Mouse (Mus musculus) myocyte (in vitro differentiated cells): Measurements from ENCODE around the gene Sult4a1. TPM values are rescaled to one million over a fixed set of nuclear protein-coding genes. Genes with fewer than 3 reads are reported as not detected.

ENCODE experiments used
- H3K27me3 ChIP-seq: one replicate; pipeline ENCODE4 v1.6.1; 2011; ENCODE audit not compliant: control insufficient read depth, insufficient read depth, insufficient read length
- H3K36me3 ChIP-seq: one replicate; pipeline ENCODE4 v1.6.1; 2011; ENCODE audit not compliant: control insufficient read depth, insufficient read depth
- H3K4me2 ChIP-seq: one replicate; pipeline ENCODE4 v1.6.1; 2011; ENCODE audit warnings: low read depth, control low read depth
- H3K4me3 ChIP-seq: one replicate; pipeline ENCODE4 v1.5.1; 2011; ENCODE audit warnings: mild to moderate bottlenecking, control low read depth, moderate library complexity
- H3K79me2 ChIP-seq: one replicate; pipeline ENCODE4 v1.6.1; 2011; ENCODE audit not compliant: control insufficient read depth, insufficient read depth
- H3ac ChIP-seq: one replicate; pipeline ENCODE4 v1.6.1; 2011; ENCODE audit not compliant: control insufficient read depth, insufficient read length
- CEBPB ChIP-seq: IDR thresholded peaks from 2 replicates; pipeline ENCODE4 v1.6.1; 2011; ENCODE audit warnings: mild to moderate bottlenecking, moderate library complexity; ENCODE audit not compliant: poor library complexity, insufficient read depth, severe bottlenecking
- E2F4 ChIP-seq: IDR thresholded peaks from one replicate; pipeline ENCODE4 v1.6.1; 2011; ENCODE audit warnings: mild to moderate bottlenecking, control low read depth, moderate library complexity; ENCODE audit not compliant: insufficient read depth
- MAX ChIP-seq: IDR thresholded peaks from one replicate; pipeline ENCODE4 v1.6.1; 2011; ENCODE audit warnings: low read depth, mild to moderate bottlenecking, control low read depth
- MYOD1 ChIP-seq, 3 experiments: IDR thresholded peaks; one replicate each; pipeline ENCODE4 v1.6.1; 2011; ENCODE audit warnings: control low read depth in 2 of 3, low read depth in 2 of 3, mild to moderate bottlenecking in 2 of 3, moderate library complexity in 1 of 3; ENCODE audit not compliant: insufficient read length in 2 of 3, control insufficient read depth in 1 of 3
- MYOG ChIP-seq, 3 experiments: IDR thresholded peaks; one replicate each; pipeline ENCODE4 v1.6.1; 2011; ENCODE audit warnings: control low read depth in 2 of 3, low read depth in 2 of 3, mild to moderate bottlenecking in 2 of 3; ENCODE audit not compliant: insufficient read length in 2 of 3, control insufficient read depth in 1 of 3, insufficient read depth in 1 of 3
- POLR2A ChIP-seq: IDR thresholded peaks from one replicate; pipeline ENCODE4 v1.6.1; 2011; ENCODE audit warnings: low read depth, mild to moderate bottlenecking, control low read depth, moderate library complexity; ENCODE audit not compliant: insufficient read length
- POLR2AphosphoS2 ChIP-seq: IDR thresholded peaks from one replicate; pipeline ENCODE4 v1.6.1; 2011; ENCODE audit warnings: low read depth, control low read depth; ENCODE audit not compliant: insufficient read length
- REST ChIP-seq: IDR thresholded peaks from one replicate; pipeline ENCODE4 v1.6.1; 2011; ENCODE audit warnings: mild to moderate bottlenecking, control low read depth, moderate library complexity; ENCODE audit not compliant: insufficient read depth, insufficient read length
- SRF ChIP-seq: IDR thresholded peaks from one replicate; pipeline ENCODE4 v1.6.1; 2011; ENCODE audit warnings: low read depth; ENCODE audit not compliant: control insufficient read depth, insufficient read length
- TCF12 ChIP-seq: IDR thresholded peaks from one replicate; pipeline ENCODE4 v1.6.1; 2011; ENCODE audit warnings: mild to moderate bottlenecking, control low read depth; ENCODE audit not compliant: poor library complexity, insufficient read depth, severe bottlenecking
- TCF3 ChIP-seq: IDR thresholded peaks from one replicate; pipeline ENCODE4 v1.6.1; 2011; ENCODE audit warnings: low read depth, control low read depth; ENCODE audit not compliant: insufficient read length
- USF1 ChIP-seq: IDR thresholded peaks from one replicate; pipeline ENCODE4 v1.6.1; 2011; ENCODE audit warnings: low read depth, mild to moderate bottlenecking, control low read depth, moderate library complexity
- polyA plus RNA-seq: library from polyadenylated mRNA; unstranded; fragments of >200 nt; fragmentation: generic; extraction: Trizol; gene quantifications from one replicate; pipeline ENCODE4 v1.2.1, GENCODE M21; 2012; ENCODE audit warnings: missing spikeins

The Sult4a1 gene
- polyA plus RNA-seq, 1 experiment, result not detected

DNA sequence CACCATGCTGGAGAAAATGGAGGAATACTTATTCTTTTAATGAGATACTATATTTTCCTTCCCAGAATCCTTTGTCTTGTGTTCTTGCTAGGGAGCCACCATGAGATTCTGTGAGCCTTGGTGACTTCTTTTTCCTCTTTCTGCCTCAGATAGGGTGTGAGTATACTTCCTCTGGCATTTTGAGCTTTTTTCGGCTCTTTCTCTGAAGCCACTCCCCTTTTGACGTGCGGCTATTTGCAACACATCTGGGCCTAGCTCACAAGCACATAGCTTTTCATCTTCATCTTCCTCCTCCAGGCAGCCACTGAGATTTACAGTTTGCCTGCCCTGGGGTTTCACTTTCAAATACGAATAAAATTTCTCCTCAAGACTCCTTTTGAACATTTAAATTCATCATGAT lies 20.9 kb upstream of the Sult4a1 start:
- TF ChIP-seq TCF12 (no peak), E2F4 (no peak)
- H3K79me2 ChIP-seq, result no peaks in the 10 kb centered on the region
- H3K27me3 ChIP-seq, result peaks cover 61% of the 10 kb centered on the region

DNA sequence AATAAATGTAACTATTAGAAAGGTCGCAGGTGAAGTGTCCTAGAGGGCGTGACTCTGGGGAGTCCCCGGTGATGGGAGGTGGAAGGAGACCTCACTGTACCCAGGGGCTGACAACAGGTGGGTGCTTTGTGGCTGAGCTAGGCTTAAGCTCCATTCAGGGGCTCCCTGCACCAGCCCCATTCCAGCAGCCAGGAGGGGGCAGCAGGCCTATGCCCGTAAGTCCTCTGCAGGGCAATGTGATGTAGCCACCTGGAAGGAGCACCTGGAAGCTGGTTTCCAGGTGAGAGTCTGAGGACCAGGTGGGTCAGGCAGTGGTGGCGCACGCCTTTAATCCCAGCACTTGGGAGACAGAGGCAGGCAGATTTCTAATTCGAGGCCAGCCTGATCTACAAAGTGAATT lies 18.5 kb upstream of the Sult4a1 start:
- no peaks in the 10 kb centered on the region for H3K79me2 ChIP-seq
- peaks cover 76% of the 10 kb centered on the region for H3K27me3 ChIP-seq
- no peak overlapping the region for H3ac ChIP-seq
- no peaks in the 10 kb centered on the region for H3K36me3 ChIP-seq
- H3K4me3 ChIP-seq, result no peak overlapping the region
- TF ChIP-seq MAX (no peak), POLR2A (no peak), E2F4 (no peak), USF1 (no peak), MYOD1 (IDR thresholded peaks at IDR 0.05; ENCODE audit: control insufficient read depth in 1 of 3, insufficient read length in 2 of 3, low read depth in 2 of 3) (no peak), TCF12 (no peak), CEBPB (no peak), SRF (no peak), REST (no peak), TCF3 (no peak), MYOG (IDR thresholded peaks at IDR 0.05; ENCODE audit: control insufficient read depth in 1 of 3, insufficient read depth in 1 of 3, insufficient read length in 2 of 3, low read depth in 2 of 3) (no peak), POLR2AphosphoS2 (no peak)
- H3K4me2 ChIP-seq, result no peak overlapping the region

More for the DNA sequence above, 20.9 kb upstream of the Sult4a1 start:
- no peak overlapping the region for H3ac ChIP-seq
- H3K4me3 ChIP-seq, result no peak overlapping the region
- H3K36me3 ChIP-seq, result no peaks in the 10 kb centered on the region
- H3K4me2 ChIP-seq, result no peak overlapping the region

DNA sequence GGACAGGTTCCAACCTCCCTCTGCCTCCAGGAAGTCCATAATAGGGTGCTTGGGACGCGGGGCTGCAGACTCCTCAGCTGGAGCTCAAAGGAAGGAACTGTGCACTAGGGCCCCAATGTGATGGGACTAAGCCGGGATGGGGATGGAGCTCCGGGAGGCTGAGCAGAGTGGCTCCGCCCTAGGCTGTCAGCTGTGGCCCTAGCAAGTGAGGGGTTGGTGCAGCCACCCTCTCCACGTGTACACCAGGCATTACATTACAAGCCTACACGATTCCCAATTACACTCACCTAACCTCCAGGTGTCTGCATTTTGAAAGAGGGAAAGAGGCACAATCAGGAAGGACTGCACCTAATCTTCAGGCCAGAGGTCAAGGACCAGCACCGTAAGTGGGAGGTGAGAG lies 17.5 kb upstream of the Sult4a1 start, which contains the start of gene Pnpla5:
Gene Pnpla5, minus strand, starts transcription at position 101 of the 400 bp plus-strand sequence.
- Histone ChIP-seq H3K4me3 (no peak within 1 kb of the TSS), H3K36me3 (no peaks in the 10 kb centered on the region), H3ac (no peak within 1 kb of the TSS), H3K27me3 (peaks cover 74% of the 10 kb centered on the region), H3K4me2 (no peak within 1 kb of the TSS), H3K79me2 (no peaks in the 10 kb centered on the region)
- TF ChIP-seq REST, result no peak
- TF ChIP-seq SRF, result no peak
- TF ChIP-seq MAX, result no peak
- no peak for TF ChIP-seq POLR2A
- no peak for TF ChIP-seq CEBPB
- no peak for TF ChIP-seq USF1
- no peak for TF ChIP-seq MYOD1 (IDR thresholded peaks at IDR 0.05; ENCODE audit: control insufficient read depth in 1 of 3, insufficient read length in 2 of 3, low read depth in 2 of 3)
- no peak for TF ChIP-seq MYOG (IDR thresholded peaks at IDR 0.05; ENCODE audit: control insufficient read depth in 1 of 3, insufficient read depth in 1 of 3, insufficient read length in 2 of 3, low read depth in 2 of 3)
- TF ChIP-seq TCF3, result no peak
- TF ChIP-seq E2F4, result no peak
- no peak for TF ChIP-seq TCF12
- no peak for TF ChIP-seq POLR2AphosphoS2

DNA sequence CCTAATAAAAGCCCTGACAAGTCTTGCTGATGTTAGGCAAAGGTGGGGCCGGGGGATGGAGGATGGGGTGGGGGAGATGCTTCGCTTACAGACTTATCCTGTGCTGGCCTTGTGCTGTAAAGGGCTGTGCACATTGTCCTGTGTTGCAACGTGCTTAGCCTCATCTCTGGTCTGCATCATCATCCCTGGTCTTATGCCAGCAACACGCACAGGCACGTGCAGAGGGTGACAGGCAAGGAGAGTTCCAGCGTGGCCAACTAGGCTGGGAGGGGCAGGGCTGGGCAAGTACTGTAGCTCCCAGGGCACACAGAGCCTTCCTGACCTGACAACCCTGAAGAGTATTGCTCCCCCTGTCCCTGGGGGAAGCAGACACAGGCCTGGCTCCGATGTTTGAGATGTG lies 15.5 kb upstream of the Sult4a1 start:
- TF ChIP-seq CEBPB (no peak), MYOG (IDR thresholded peaks at IDR 0.05; ENCODE audit: control insufficient read depth in 1 of 3, insufficient read depth in 1 of 3, insufficient read length in 2 of 3, low read depth in 2 of 3) (no peak), POLR2AphosphoS2 (no peak), SRF (no peak), REST (no peak), MAX (no peak), E2F4 (no peak), MYOD1 (IDR thresholded peaks at IDR 0.05; ENCODE audit: control insufficient read depth in 1 of 3, insufficient read length in 2 of 3, low read depth in 2 of 3) (no peak), USF1 (no peak), TCF3 (no peak), POLR2A (no peak), TCF12 (no peak)
- Histone ChIP-seq H3K4me2 (no peak overlapping the region), H3K27me3 (peaks cover 60% of the 10 kb centered on the region), H3ac (no peak overlapping the region), H3K79me2 (no peaks in the 10 kb centered on the region), H3K4me3 (no peak overlapping the region), H3K36me3 (no peaks in the 10 kb centered on the region)

DNA sequence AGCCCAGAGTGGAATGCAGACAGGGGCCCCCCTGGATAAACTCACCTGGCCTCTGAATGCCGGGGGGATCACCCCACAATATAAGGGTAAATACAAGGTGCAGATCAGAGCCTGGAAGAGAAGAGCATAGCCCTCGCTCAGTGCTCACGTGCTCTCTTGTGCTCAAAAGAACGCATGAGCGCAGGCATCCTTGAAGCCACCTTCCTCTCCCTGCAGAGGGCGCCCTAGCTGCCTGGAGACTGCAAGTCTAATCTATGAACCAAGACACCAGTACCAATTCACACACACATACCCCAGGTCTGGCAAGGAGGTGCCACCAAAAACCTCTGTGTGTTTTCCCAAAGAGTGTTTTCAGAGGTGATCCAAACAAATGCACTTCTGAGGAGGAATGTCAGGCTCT lies 15.1 kb upstream of the Sult4a1 start:
- Histone ChIP-seq H3K27me3 (peaks cover 55% of the 10 kb centered on the region), H3K79me2 (no peaks in the 10 kb centered on the region), H3ac (no peak overlapping the region), H3K4me2 (no peak overlapping the region), H3K36me3 (no peaks in the 10 kb centered on the region), H3K4me3 (no peak overlapping the region)
- no peak for TF ChIP-seq TCF3
- no peak for TF ChIP-seq CEBPB
- no peak for TF ChIP-seq REST
- no peak for TF ChIP-seq POLR2AphosphoS2
- no peak for TF ChIP-seq MYOG (IDR thresholded peaks at IDR 0.05; ENCODE audit: control insufficient read depth in 1 of 3, insufficient read depth in 1 of 3, insufficient read length in 2 of 3, low read depth in 2 of 3)
- TF ChIP-seq USF1, result no peak
- no peak for TF ChIP-seq MYOD1 (IDR thresholded peaks at IDR 0.05; ENCODE audit: control insufficient read depth in 1 of 3, insufficient read length in 2 of 3, low read depth in 2 of 3)
- TF ChIP-seq E2F4, result no peak
- no peak for TF ChIP-seq SRF
- no peak for TF ChIP-seq POLR2A
- no peak for TF ChIP-seq TCF12
- no peak for TF ChIP-seq MAX
